ENCODE assay signal across 14 mouse cellular contexts in the genomic region with DNA sequence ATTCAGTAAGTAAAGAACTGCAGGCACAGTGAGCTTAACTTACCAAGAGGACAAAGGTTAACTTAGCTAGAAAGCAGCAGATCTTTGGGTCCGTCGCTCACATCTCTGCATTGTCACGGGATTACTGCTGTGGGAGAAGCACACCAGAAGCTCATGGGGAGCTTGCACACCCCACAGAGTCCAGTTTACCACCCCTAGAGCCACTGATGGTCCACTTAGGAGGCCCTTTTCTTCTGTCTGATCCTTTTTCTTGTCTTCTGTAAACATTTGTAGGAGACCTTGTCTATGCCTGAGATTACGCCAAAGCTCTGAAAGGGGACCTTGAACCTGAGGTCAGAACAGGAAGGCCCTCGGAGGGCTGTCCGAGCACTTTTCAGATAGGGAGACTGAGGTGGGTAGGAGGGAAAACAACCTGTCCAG. TPM values are rescaled to one million over a fixed set of nuclear protein-coding genes. Genes with fewer than 3 reads are reported as not detected.
DNase-seq lines count a peak whose midpoint lies in the region; ATAC-seq and TF ChIP-seq lines count a peak whose summit lies in the region.
"Had no signal": no experiment of that assay in that cellular context is flagged by ENCODE, and none has a peak within 500 bp of the region (broad histone marks: within the 10 kb centered on the region; RNA-seq: fewer than 3 reads in every experiment).

No protein-coding gene starts in this region.

- peaks cover 100% of the 10 kb centered on the region for H3K4me1 ChIP-seq in heart, embryonic 10.5 days
- H3K4me1 ChIP-seq in embryonic facial prominence, embryonic 13.5 days: peaks cover 83% of the 10 kb centered on the region
- H3K4me1 ChIP-seq in limb, embryonic 14.5 days (ENCODE audit: control insufficient read depth, insufficient read depth, low read length): peaks cover 61% of the 10 kb centered on the region

- no peak for ATAC-seq in embryonic facial prominence, embryonic 13.5 days (ENCODE audit: insufficient number of reproducible peaks, insufficient read depth, low FRiP score, low TSS enrichment, low read depth)
- ATAC-seq in limb, embryonic 14.5 days (ENCODE audit: low FRiP score, low read depth): no peak
- ATAC-seq in inflammation-experienced regulatory T-cells, adult 6 months: no peak

- no peaks in the 10 kb centered on the region for H3K27me3 ChIP-seq in heart, embryonic 10.5 days (ENCODE audit: insufficient read depth, poor library complexity, severe bottlenecking)
- no peaks in the 10 kb centered on the region for H3K27me3 ChIP-seq in embryonic facial prominence, embryonic 13.5 days
- no peaks in the 10 kb centered on the region for H3K27me3 ChIP-seq in limb, embryonic 14.5 days (ENCODE audit: control insufficient read depth, insufficient read depth, low read length)
- H3K27me3 ChIP-seq: neural tube, embryonic 12.5 days had no signal

- H3K9ac ChIP-seq in embryonic facial prominence, embryonic 13.5 days: peak overlapping the region; percentile 27; the same call in 1 of the 2 replicates
- H3K9ac ChIP-seq in limb, embryonic 14.5 days (ENCODE audit: low read depth, low read length, severe bottlenecking): no peak overlapping the region
- H3K9ac ChIP-seq: neural tube, embryonic 12.5 days had no signal

- H3K4me3 ChIP-seq in heart, embryonic 10.5 days: peak overlapping the region; percentile 1; the same call in 1 of the 2 replicates
- no peak overlapping the region for H3K4me3 ChIP-seq in embryonic facial prominence, embryonic 13.5 days
- H3K4me3 ChIP-seq in limb, embryonic 14.5 days (replicated peaks; ENCODE audit: low read length): no peak overlapping the region
- H3K4me3 ChIP-seq: layer of hippocampus, adult 2 months; neural tube, embryonic 12.5 days had no signal

- TF ChIP-seq POLR2A in limb, embryonic 14.5 days (IDR thresholded peaks at IDR 0.05; ENCODE audit: borderline replicate concordance, extremely low read depth, insufficient read depth, insufficient read length): no peak

- intact Hi-C loops in left cerebral cortex, postnatal 36 days (cut with DNase I): no loop called here

- WGBS in heart, embryonic 10.5 days: 60% methylated on average over 6 of the region's 6 CpGs
- WGBS in embryonic facial prominence, embryonic 13.5 days: 64% methylated on average over 6 of the region's 6 CpGs
- WGBS in limb, embryonic 14.5 days: 85% methylated on average over 6 of the region's 6 CpGs

- H3K36me3 ChIP-seq in heart, embryonic 10.5 days: no peaks in the 10 kb centered on the region
- H3K36me3 ChIP-seq in embryonic facial prominence, embryonic 13.5 days: no peaks in the 10 kb centered on the region
- no peaks in the 10 kb centered on the region for H3K36me3 ChIP-seq in limb, embryonic 14.5 days (ENCODE audit: control insufficient read depth, insufficient read depth, low read length)
- H3K36me3 ChIP-seq: neural tube, embryonic 12.5 days had no signal

- no peaks in the 10 kb centered on the region for H3K9me3 ChIP-seq in heart, embryonic 10.5 days
- no peaks in the 10 kb centered on the region for H3K9me3 ChIP-seq in embryonic facial prominence, embryonic 13.5 days
- H3K9me3 ChIP-seq in limb, embryonic 14.5 days (ENCODE audit: control insufficient read depth, low read length): no peaks in the 10 kb centered on the region
- H3K9me3 ChIP-seq: neural tube, embryonic 12.5 days had no signal

- H3K27ac ChIP-seq in heart, embryonic 10.5 days: peak overlapping the region; percentile 59
- H3K27ac ChIP-seq in embryonic facial prominence, embryonic 13.5 days: peak overlapping the region; percentile 35; the same call in 1 of the 2 replicates
- H3K27ac ChIP-seq in limb, embryonic 14.5 days (replicated peaks; ENCODE audit: low read depth, low read length): 0 out of 2 replicates have a peak overlapping the region, but pooled peaks have one; percentile 14
- H3K27ac ChIP-seq: layer of hippocampus, adult 2 months; neural tube, embryonic 12.5 days had no signal

- 0 out of 2 replicates have a peak overlapping the region, but pooled peaks have one; percentile 7 for H3K4me2 ChIP-seq in embryonic facial prominence, embryonic 13.5 days
- H3K4me2 ChIP-seq in limb, embryonic 14.5 days (replicated peaks; ENCODE audit: low read depth, low read length, severe bottlenecking): no peak overlapping the region
- H3K4me2 ChIP-seq: neural tube, embryonic 12.5 days had no signal

- DNase-seq in heart, embryonic 10.5 days (ENCODE audit: low spot score): no peak
- DNase-seq in heart, adult 11 months: no peak
- peak; percentile 87 for DNase-seq in kidney, adult 9 months
- DNase-seq in limb, embryonic 14.5 days (ENCODE audit: low spot score): no peak
- DNase-seq in left cerebral cortex, postnatal 36 days (ENCODE audit: low spot score in 2 of 2): no peak
- DNase-seq in right cerebral cortex, adult 2 months (ENCODE audit: low spot score in 2 of 2): no peak
- DNase-seq: cerebellum, postnatal 36 days; heart, postnatal 10 days; lung, postnatal 36 days; right cerebral cortex, adult 18-20 months had no signal

RNA-seq across cellular contexts. Expression of gene Abtb2, which starts 28.5 kb away (rescaled TPM):
- polyA plus RNA-seq in heart, embryonic 10.5 days (2016; fragmentation: Nextera tagmentation; extraction: Ambion mirVana): 19.0 and 33.2 TPM in 2 replicates
- 17.4 and 19.7 TPM in 2 replicates for polyA plus RNA-seq in embryonic facial prominence, embryonic 13.5 days (2015; fragmentation: Nextera tagmentation; extraction: Ambion mirVana)
- 22.7 and 32.9 TPM in 2 replicates for polyA plus RNA-seq in limb, embryonic 14.5 days (2012; rRNA removed)
- polyA plus RNA-seq in limb, embryonic 14.5 days (2014; fragmentation: Nextera tagmentation; extraction: Ambion mirVana): 15.6 and 16.0 TPM in 2 replicates
- 10 to 100 TPM in 1 of 2 experiments, 1 to 10 TPM in 1; 9.0 to 11.0 TPM for total RNA-seq in left cerebral cortex, postnatal 36 days (2021)
- 10 to 100 TPM in 2 of 3 experiments, 1 to 10 TPM in 1; 7.6 to 11.6 (median 10.8) TPM for polyA plus RNA-seq in inflammation-experienced regulatory T-cells, adult 6 months (2017; shearing (Covaris generic))
